Mouse (Mus musculus) embryonic facial prominence, embryonic 11.5 days (tissue): Measurements from ENCODE around the gene Sec24c. TPM values are rescaled to one million over a fixed set of nuclear protein-coding genes. Genes with fewer than 3 reads are reported as not detected.

Experiments
- ATAC-seq: fragments of 200-750 bp; cut with Nextera tagmentation; replicated peaks from 2 replicates; pipeline ENCODE4 v1.8.0; 2017; ENCODE audit warnings: low read depth; ENCODE audit not compliant: insufficient number of reproducible peaks, low FRiP score, low TSS enrichment
- DNase-seq: peaks from one replicate; pipeline ENCODE4 v3.0.0-alpha.2; 2015; ENCODE audit warnings: low spot score
- H3K27ac ChIP-seq: fragments of 300-500 bp; sonication (generic); replicated peaks from 2 replicates; pipeline ENCODE4 v1.5.1; 2014; ENCODE audit warnings: mild to moderate bottlenecking, low read depth, low read length, control low read depth
- H3K27me3 ChIP-seq: fragments of 300-500 bp; sonication (generic); 2 replicates; pipeline ENCODE4 v1.6.1; 2014; ENCODE audit warnings: mild to moderate bottlenecking, low read length, moderate library complexity, mixed read lengths; ENCODE audit not compliant: control insufficient read depth, insufficient read depth
- H3K36me3 ChIP-seq: fragments of 300-500 bp; sonication (generic); replicated peaks from 2 replicates; pipeline ENCODE4 v1.6.1; 2014; ENCODE audit warnings: low read depth, mild to moderate bottlenecking, low read length, moderate library complexity, mixed read lengths; ENCODE audit not compliant: control insufficient read depth, insufficient read depth
- H3K4me1 ChIP-seq: fragments of 300-500 bp; sonication (generic); 2 replicates; pipeline ENCODE4 v1.6.1; 2014; ENCODE audit warnings: low read length, mixed read lengths; ENCODE audit not compliant: control insufficient read depth, insufficient read depth
- H3K4me2 ChIP-seq: fragments of 300-500 bp; sonication (generic); 2 replicates; pipeline ENCODE4 v1.6.1; 2014; ENCODE audit warnings: low read depth, mild to moderate bottlenecking, control low read depth, low read length, moderate library complexity
- H3K4me3 ChIP-seq: fragments of 300-500 bp; sonication (generic); 2 replicates; pipeline ENCODE4 v1.5.1; 2014; ENCODE audit warnings: low read depth, low read length, control low read depth
- H3K9ac ChIP-seq: fragments of 300-500 bp; sonication (generic); replicated peaks from 2 replicates; pipeline ENCODE4 v1.6.1; 2014; ENCODE audit warnings: mild to moderate bottlenecking, control low read depth, low read length
- H3K9me3 ChIP-seq: fragments of 300-500 bp; sonication (generic); replicated peaks from 2 replicates; pipeline ENCODE4 v1.6.1; 2016; ENCODE audit warnings: mild to moderate bottlenecking, low read length, inconsistent platforms, mixed read lengths; ENCODE audit not compliant: control insufficient read depth
- WGBS: fragments of 180-500 bp; shearing (Covaris S2); extraction: QIAGEN DNeasy Blood & Tissue Kit; methylation state at CpG from one replicate; pipeline ENCODE4 v1.1.7; 2014; 5-methylcytosine and 5-hydroxymethylcytosine counted together
- polyA plus RNA-seq: library from polyadenylated mRNA; unstranded; fragments of >200 nt; fragmentation: Nextera tagmentation; extraction: Ambion mirVana; gene quantifications from 2 replicates; pipeline ENCODE4 v1.2.1, GENCODE M21; 2014

The Sec24c gene
- polyA plus RNA-seq, 1 experiment from 2014 or later = 73.7 TPM

DNA sequence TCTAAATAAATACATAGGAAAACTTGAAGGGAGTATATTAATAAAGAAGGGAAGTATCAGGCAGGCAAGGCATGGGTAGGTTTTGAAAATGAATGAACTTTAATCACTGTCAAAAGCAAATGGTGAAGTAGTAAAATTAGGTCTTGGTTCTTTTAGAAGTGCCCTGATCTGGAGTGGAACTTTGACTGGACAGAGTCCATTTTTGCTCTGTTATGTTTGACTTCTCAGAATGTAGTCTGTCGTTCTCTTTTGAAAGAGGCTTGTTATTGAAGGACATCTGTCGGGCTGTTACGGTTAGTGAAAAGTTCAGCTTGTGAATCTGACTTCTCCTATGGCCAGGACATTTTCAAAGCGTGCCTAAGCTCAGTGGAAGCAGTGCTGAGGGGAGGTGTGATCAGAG lies 3.8 kb downstream of the Sec24c start:
- DNase-seq (no peak), ATAC-seq (no peak)
- peaks cover 10% of the 10 kb centered on the region for H3K36me3 ChIP-seq

DNA sequence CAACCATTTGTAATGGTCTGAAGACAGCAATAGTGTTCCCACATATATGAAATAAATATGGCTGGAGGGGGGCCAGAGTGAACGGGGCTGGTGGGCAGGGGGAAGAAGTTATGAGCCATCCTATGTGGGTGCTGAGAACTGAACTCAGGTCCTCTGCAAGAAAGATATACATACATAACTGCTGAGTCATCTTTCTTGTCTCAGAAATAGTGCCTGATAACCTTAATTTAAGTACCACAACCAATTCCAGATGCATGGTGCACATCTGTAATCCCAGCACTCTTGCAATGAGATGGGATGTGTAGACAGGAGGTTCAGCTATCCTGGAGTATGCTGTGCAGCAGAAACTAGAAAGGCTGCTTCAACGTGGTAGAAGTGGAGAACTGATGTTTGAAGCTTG lies 7.6 kb downstream of the Sec24c start:
- H3K27ac ChIP-seq = no peak overlapping the region
- no peak for ATAC-seq
- no peak for DNase-seq
- H3K36me3 ChIP-seq = peaks cover 16% of the 10 kb centered on the region
- H3K4me1 ChIP-seq = no peaks in the 10 kb centered on the region
- H3K4me3 ChIP-seq = no peak overlapping the region
- no peak overlapping the region for H3K9ac ChIP-seq
- H3K4me2 ChIP-seq = no peak overlapping the region
- no peaks in the 10 kb centered on the region for H3K27me3 ChIP-seq
- no peaks in the 10 kb centered on the region for H3K9me3 ChIP-seq
- 94% methylated on average over 2 of the region's 2 CpGs for WGBS

More for the DNA sequence above, 3.8 kb downstream of the Sec24c start:
- Histone ChIP-seq H3K27ac (no peak overlapping the region), H3K9ac (no peak overlapping the region), H3K9me3 (no peaks in the 10 kb centered on the region), H3K4me1 (no peaks in the 10 kb centered on the region), H3K27me3 (no peaks in the 10 kb centered on the region), H3K4me2 (no peak overlapping the region), H3K4me3 (no peak overlapping the region)
- WGBS = 94% methylated on average over 4 of the region's 4 CpGs

DNA sequence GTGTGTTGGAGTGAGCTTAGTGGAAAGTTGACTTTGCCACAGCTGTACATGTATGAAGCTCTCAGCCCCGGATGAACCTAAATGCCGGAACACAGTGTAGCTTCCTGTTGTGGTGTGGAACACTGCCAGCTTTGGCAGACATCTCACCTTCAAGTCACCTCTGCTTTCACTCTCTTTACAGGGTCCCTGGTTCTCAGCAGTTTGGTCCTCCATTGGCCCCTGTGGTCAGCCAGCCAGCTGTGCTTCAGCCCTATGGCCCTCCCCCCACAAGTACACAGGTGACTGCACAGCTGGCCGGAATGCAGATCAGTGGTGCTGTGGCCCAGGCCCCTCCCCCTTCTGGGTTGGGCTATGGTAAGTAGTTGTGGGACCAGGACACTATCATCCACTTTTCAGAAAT lies 8.4 kb downstream of the Sec24c start:
- H3K27ac ChIP-seq = no peak overlapping the region
- H3K27me3 ChIP-seq = no peaks in the 10 kb centered on the region
- no peak overlapping the region for H3K4me2 ChIP-seq
- peaks cover 14% of the 10 kb centered on the region for H3K36me3 ChIP-seq
- H3K4me3 ChIP-seq = no peak overlapping the region
- no peaks in the 10 kb centered on the region for H3K9me3 ChIP-seq
- H3K9ac ChIP-seq = no peak overlapping the region
- WGBS = 81% methylated on average over 3 of the region's 3 CpGs
- no peak for ATAC-seq
- H3K4me1 ChIP-seq = no peaks in the 10 kb centered on the region
- no peak for DNase-seq

DNA sequence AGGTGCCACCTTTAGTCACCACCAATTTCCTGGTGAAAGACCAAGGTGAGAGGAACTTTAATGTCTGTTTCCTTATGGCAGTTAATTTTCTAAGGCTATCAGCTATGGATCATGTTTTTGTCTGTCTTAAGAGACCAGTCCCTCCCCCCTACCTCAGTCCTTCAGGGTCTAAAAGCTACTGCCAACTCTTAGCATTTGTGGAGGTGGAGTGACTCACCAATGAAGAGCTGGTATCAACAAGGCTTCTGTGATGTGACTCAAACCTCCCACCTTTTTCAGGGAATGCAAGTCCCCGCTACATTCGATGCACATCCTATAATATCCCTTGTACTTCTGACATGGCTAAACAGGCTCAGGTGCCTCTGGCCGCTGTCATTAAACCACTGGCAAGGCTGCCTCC lies 12.5 kb downstream of the Sec24c start:
- Histone ChIP-seq H3K27me3 (no peaks in the 10 kb centered on the region), H3K36me3 (peaks cover 22% of the 10 kb centered on the region), H3K4me3 (no peak overlapping the region), H3K4me1 (no peaks in the 10 kb centered on the region), H3K9ac (no peak overlapping the region), H3K27ac (no peak overlapping the region), H3K4me2 (no peak overlapping the region), H3K9me3 (no peaks in the 10 kb centered on the region)
- DNase-seq (no peak), ATAC-seq (no peak)
- WGBS = 98% methylated on average over 3 of the region's 3 CpGs

DNA sequence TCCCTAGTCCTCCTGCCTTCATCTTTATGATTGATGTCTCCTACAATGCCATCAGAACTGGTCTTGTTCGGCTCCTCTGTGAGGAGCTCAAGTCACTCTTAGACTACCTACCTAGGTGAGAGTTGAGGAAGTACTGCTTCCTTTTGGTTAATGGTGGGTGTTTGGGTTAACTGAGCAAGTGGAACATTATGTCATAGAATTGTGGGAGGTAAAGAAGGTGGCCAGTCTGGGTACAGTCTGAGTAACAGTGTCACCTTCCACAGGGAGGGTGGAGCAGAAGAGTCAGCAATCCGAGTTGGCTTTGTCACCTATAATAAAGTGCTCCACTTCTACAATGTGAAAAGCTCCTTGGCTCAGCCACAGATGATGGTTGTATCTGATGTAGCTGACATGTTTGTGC lies 14.9 kb downstream of the Sec24c start:
- Histone ChIP-seq H3K27ac (no peak overlapping the region), H3K36me3 (peaks cover 18% of the 10 kb centered on the region), H3K27me3 (no peaks in the 10 kb centered on the region), H3K9me3 (no peaks in the 10 kb centered on the region), H3K4me1 (no peaks in the 10 kb centered on the region), H3K4me3 (no peak overlapping the region), H3K9ac (no peak overlapping the region), H3K4me2 (no peak overlapping the region)
- 91% methylated on average over 2 of the region's 2 CpGs for WGBS
- DNase-seq (no peak), ATAC-seq (no peak)

DNA sequence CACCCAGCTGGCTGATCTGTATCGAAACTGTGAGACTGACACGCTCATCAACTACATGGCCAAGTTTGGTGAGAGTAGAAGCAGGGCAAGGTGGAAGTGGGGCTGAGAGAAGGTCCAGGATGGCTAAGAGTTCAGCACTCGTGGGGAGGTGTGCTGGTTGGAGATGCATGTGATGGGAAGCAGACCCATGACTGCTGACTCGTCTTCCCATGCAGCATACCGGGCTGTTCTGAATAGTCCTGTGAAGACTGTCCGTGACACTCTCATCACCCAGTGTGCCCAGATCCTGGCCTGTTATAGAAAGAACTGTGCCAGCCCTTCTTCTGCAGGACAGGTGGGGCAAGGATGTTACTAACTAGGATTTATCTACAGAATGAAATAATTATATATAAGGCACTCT lies 17.7 kb downstream of the Sec24c start:
- Histone ChIP-seq H3K4me3 (no peak overlapping the region), H3K36me3 (peaks cover 15% of the 10 kb centered on the region), H3K9ac (no peak overlapping the region), H3K4me1 (no peaks in the 10 kb centered on the region), H3K9me3 (no peaks in the 10 kb centered on the region), H3K27me3 (no peaks in the 10 kb centered on the region), H3K4me2 (no peak overlapping the region), H3K27ac (no peak overlapping the region)
- WGBS = 95% methylated on average over 6 of the region's 6 CpGs
- ATAC-seq (no peak), DNase-seq (no peak)

DNA sequence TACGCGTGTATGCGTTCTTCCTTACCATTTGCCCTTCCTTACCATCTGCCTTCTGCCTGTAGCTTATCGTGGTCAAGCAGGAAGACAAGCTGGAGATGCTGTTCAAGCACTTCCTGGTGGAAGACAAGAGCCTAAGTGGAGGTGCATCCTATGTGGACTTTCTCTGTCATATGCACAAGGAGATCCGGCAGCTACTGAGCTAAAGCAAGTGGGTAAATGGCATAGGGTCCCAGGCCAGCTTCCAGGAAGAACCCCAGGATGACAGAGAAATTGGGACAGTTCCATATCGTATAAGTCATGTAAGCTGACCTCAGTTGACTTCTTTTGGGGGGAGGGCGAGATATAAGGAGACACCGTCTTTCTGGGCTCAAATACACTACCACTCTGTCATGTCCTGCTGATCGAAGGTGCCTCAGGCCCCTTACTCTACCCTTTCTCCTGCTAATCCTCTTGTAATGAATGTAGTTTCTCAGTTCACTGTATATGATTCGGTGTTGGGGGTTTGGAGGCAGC lies 19.5 kb downstream of the Sec24c start:
- DNase-seq = no peak
- Histone ChIP-seq H3K4me3 (no peak overlapping the region), H3K9ac (no peak overlapping the region), H3K4me1 (no peaks in the 10 kb centered on the region), H3K27ac (no peak overlapping the region), H3K9me3 (no peaks in the 10 kb centered on the region), H3K36me3 (peaks cover 15% of the 10 kb centered on the region), H3K27me3 (no peaks in the 10 kb centered on the region), H3K4me2 (no peak overlapping the region)
- 94% methylated on average over 10 of the region's 10 CpGs for WGBS
- ATAC-seq = no peak

DNA sequence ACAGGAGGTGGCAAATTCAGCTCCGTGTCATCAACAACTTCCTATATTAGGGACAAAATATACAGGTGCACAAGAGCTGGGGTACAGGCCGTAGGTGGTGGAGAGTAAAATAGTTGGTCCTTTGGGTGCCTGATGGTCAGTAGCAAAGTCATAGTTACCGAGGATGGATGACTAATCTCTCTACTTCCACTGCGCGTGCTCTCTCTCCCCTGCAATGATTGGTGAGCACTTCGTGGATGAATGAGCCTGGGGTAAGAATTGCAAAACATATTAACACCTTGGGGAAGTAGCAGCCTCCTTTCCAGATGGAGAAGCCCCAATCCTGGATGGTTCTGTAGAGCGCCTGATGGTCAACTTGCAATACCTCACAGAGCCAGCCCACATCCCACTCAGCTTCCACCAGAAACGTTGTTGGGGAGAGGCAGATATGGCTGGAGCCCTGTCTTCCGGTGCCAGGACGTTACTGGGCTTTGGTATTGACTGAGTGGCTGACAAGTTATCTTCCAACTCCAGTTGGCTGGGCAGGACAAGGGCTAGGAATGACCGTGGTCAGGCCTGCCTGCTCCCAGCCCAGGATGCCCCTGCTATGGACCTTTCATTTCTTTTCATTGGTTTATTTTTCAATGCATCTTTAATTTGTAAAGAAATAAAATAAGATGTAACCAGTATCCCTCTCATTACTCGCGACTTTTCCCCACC lies 20.2 kb downstream of the Sec24c start:
- Histone ChIP-seq H3K4me2 (peak overlapping the region; percentile 73), H3K9me3 (no peaks in the 10 kb centered on the region), H3K27me3 (no peaks in the 10 kb centered on the region), H3K4me3 (peak overlapping the region; percentile 64), H3K27ac (peak overlapping the region; percentile 81), H3K9ac (peak overlapping the region; percentile 63), H3K36me3 (peaks cover 8% of the 10 kb centered on the region), H3K4me1 (no peaks in the 10 kb centered on the region)
- ATAC-seq = no peak
- DNase-seq = no peak
- 50% methylated on average over 13 of the region's 13 CpGs for WGBS
